Mouse (Mus musculus) hindbrain, embryonic 12.5 days (tissue): ENCODE results near the gene Abcf1. TPM values are rescaled to one million over a fixed set of nuclear protein-coding genes. Genes with fewer than 3 reads are reported as not detected.

Experiments used
- ATAC-seq: fragments of 200-750 bp; cut with Nextera tagmentation; 2 replicates; pipeline ENCODE4 v1.8.0; 2017; ENCODE audit warnings: moderate TSS enrichment; ENCODE audit not compliant: low FRiP score
- H3K27ac ChIP-seq: fragments of 300-500 bp; sonication (generic); 2 replicates; pipeline ENCODE4 v1.5.1; 2016; ENCODE audit warnings: mild to moderate bottlenecking
- H3K27me3 ChIP-seq: fragments of 300-500 bp; sonication (generic); 2 replicates; pipeline ENCODE4 v1.6.1; 2016; ENCODE audit warnings: mild to moderate bottlenecking
- H3K36me3 ChIP-seq: fragments of 300-500 bp; sonication (generic); 2 replicates; pipeline ENCODE4 v1.6.1; 2016; ENCODE audit warnings: mild to moderate bottlenecking
- H3K4me1 ChIP-seq: fragments of 300-500 bp; sonication (generic); 2 replicates; pipeline ENCODE4 v1.6.1; 2016
- H3K4me2 ChIP-seq: fragments of 300-500 bp; sonication (generic); replicated peaks from 2 replicates; pipeline ENCODE4 v1.6.1; 2016; ENCODE audit warnings: mild to moderate bottlenecking
- H3K4me3 ChIP-seq: fragments of 300-500 bp; sonication (generic); 2 replicates; pipeline ENCODE4 v1.5.1; 2016; ENCODE audit warnings: mild to moderate bottlenecking
- H3K9ac ChIP-seq: fragments of 300-500 bp; sonication (generic); 2 replicates; pipeline ENCODE4 v1.6.1; 2016; ENCODE audit warnings: mild to moderate bottlenecking, moderate library complexity
- H3K9me3 ChIP-seq: fragments of 300-500 bp; sonication (generic); replicated peaks from 2 replicates; pipeline ENCODE4 v1.6.1; 2016; ENCODE audit warnings: mild to moderate bottlenecking
- WGBS: fragments of 180-500 bp; shearing (Covaris S2); methylation state at CpG from one replicate; pipeline ENCODE4 v1.1.7; 2016; 5-methylcytosine and 5-hydroxymethylcytosine counted together
- microRNA counts: library from miRNA; unstranded; fragments of <30 nt; microRNA quantifications from one replicate; lab custom pipeline; 2017
- microRNA-seq: library from miRNA; unstranded; fragments of <30 nt; microRNA quantifications from one replicate; pipeline ENCODE4, GENCODE M21; 2017
- polyA plus RNA-seq: library from polyadenylated mRNA; unstranded; fragments of >200 nt; fragmentation: Nextera tagmentation; extraction: Ambion mirVana; gene quantifications from 2 replicates; pipeline ENCODE4 v1.2.1, GENCODE M21; 2016

Gene Abcf1
- polyA plus RNA-seq, 1 experiment from 2014 or later = 109 TPM

DNA sequence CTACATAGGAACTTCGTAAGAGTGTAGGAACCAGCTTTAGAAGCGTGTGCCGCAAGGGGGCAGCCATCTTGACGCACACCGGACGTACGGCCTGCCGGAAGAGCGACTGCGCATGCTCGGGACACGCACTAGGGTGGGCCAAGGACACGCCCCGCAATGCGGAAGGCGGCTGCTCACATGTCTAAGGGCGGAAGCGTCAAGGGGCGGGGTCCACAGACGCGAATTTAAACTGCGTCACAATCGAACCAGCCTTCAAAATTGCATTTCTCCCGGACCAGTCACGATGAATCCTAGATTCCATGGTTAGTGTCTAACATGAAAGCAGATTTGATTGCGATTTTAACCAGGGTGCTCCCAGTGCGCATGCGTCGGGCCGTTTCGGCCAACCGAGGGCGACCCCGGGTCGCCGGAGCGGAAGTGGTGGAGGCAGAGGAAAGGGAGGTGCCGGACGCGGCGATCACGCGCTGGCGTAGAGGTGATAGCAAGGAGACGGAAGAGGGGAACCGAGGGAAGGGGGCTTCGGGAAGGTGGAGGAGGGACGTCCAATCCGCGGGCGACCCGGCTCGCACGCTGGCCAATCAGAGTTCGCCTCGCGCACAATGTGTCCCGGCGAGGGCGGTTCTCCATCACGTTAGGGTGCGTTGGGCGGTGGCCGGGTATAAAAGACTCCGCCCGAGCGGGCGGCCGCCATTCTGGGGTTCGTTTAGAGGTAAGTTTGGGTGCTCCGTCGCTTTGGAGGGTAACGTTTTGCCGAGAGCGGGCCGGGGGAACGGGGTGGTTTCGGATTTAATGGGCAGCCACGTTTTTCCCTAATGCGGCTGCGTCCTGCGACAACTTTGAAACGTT lies 53.0 kb downstream of the Abcf1 start, which contains the start of the genes Mrps18b and Ppp1r10:
Mrps18b (minus strand) TSS at position 93 of the 846 bp plus-strand sequence.
Ppp1r10 (plus strand) TSS at position 138 of the 846 bp plus-strand sequence.
- peak within 1 kb of the TSS; percentile 99 for H3K27ac ChIP-seq
- peaks cover 32% of the 10 kb centered on the region for H3K4me1 ChIP-seq
- under 1% methylated on average over 83 of the region's 83 CpGs for WGBS
- H3K4me3 ChIP-seq = peak within 1 kb of the TSS; percentile 65
- peak; percentile 94 for ATAC-seq
- H3K9me3 ChIP-seq = no peaks in the 10 kb centered on the region
- no peaks in the 10 kb centered on the region for H3K27me3 ChIP-seq
- peak within 1 kb of the TSS; percentile 96 for H3K9ac ChIP-seq
- peak within 1 kb of the TSS; percentile 89 for H3K4me2 ChIP-seq
- peaks cover 21% of the 10 kb centered on the region; the same call in 1 of the 2 replicates for H3K36me3 ChIP-seq

DNA sequence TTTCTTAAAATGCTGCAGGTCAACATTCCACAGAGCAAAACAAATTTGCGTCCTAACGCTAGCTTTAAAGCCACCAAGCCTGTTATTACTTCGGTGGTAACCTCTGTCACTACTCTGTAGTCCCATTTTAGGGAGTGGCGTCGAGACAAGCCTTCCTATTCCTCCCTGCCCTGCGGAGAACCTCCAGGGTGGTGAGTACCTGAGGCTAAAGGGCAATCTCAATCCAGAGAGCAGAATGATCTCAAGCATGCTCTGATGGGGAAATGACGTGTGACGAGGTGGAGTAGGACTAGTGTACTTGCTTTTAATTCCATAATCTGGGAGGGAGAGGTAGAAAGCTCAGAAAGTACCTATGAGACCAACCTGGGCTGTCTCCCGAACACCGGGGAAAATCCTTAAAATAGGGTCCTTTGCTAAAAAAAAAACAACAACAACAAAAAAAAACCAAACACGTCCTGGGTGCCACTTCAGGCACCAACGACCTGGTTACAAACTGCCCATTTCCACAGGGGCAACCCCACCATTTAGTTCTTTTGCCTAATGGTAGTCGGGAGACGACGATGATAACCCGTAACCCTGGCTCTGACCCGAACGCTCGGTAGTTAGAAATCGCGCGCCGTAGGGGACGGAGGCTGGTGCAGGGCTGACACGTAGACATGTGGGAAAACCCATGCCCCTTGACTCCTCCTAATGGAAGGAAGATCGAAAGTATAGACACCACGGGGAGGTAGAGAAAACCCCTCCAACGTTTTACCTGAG lies 53.8 kb downstream of the Abcf1 start:
- ATAC-seq = no peak
- Histone ChIP-seq H3K36me3 (peaks cover 29% of the 10 kb centered on the region; the same call in 1 of the 2 replicates), H3K9ac (peak overlapping the region; percentile 96), H3K4me1 (peaks cover 26% of the 10 kb centered on the region), H3K27ac (peak overlapping the region; percentile 99; the same call in 1 of the 2 replicates), H3K27me3 (no peaks in the 10 kb centered on the region), H3K4me3 (peak overlapping the region; percentile 65), H3K9me3 (no peaks in the 10 kb centered on the region), H3K4me2 (peak overlapping the region; percentile 69)
- 3% methylated on average over 28 of the region's 28 CpGs for WGBS

DNA sequence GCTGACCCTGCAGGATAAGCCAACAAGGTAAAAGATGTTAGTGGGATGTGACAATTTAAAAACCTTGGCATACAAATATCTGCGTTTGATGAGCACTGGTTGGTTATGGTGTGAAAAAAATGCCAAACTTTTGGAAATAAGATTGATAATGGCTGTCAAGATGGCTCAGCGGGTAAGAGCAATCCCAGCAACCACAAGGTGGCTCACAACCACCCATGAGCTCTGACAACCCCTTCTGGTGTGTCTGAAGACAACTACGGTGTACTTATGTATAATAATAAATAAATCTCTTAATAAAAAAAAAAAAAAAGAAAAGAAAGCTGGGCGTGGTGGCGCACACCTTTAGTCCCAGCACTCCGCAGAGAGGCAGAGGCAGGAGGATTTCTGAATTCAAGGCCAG lies 54.6 kb downstream of the Abcf1 start:
- Histone ChIP-seq H3K9ac (no peak overlapping the region), H3K4me3 (peak overlapping the region; percentile 65; the same call in 1 of the 2 replicates), H3K4me1 (peaks cover 19% of the 10 kb centered on the region), H3K27me3 (no peaks in the 10 kb centered on the region), H3K9me3 (no peaks in the 10 kb centered on the region), H3K36me3 (peaks cover 29% of the 10 kb centered on the region; the same call in 1 of the 2 replicates), H3K4me2 (peak overlapping the region; percentile 69; the same call in 1 of the 2 replicates), H3K27ac (no peak overlapping the region)
- ATAC-seq = no peak
- 86% methylated on average over 6 of the region's 6 CpGs for WGBS

DNA sequence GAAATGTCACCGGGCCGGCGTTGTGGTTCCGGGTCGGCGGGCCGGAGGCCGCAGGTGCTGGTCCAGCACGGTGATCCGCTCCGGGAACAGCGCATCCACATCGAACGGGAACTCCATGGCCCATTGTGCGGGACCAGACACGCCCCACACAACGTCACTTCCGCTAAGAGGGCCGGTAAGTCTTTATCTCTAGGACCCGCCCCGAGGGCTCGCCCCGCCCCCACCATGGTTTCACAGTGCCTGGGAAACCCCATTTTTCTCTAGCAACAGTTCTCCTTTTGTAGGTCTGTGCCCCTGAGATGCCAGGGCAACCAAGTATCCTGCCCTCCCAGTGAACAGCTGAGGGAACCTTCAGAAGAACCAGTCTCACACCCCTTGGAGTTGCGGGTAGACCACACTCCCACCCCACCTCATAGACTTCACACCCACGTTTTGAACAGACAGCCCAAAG lies 59.6 kb downstream of the Abcf1 start, which contains the start of gene Atat1:
Atat1 (minus strand) TSS at position 157 of the 451 bp plus-strand sequence.
- Histone ChIP-seq H3K9me3 (no peaks in the 10 kb centered on the region), H3K27me3 (no peaks in the 10 kb centered on the region), H3K4me3 (peak within 1 kb of the TSS; percentile 74), H3K4me1 (peaks cover 22% of the 10 kb centered on the region), H3K4me2 (peak within 1 kb of the TSS; percentile 95), H3K9ac (peak within 1 kb of the TSS; percentile 88), H3K27ac (peak within 1 kb of the TSS; percentile 85), H3K36me3 (peaks cover 61% of the 10 kb centered on the region)
- peak; percentile 93 for ATAC-seq
- WGBS = 2% methylated on average over 25 of the region's 25 CpGs

DNA sequence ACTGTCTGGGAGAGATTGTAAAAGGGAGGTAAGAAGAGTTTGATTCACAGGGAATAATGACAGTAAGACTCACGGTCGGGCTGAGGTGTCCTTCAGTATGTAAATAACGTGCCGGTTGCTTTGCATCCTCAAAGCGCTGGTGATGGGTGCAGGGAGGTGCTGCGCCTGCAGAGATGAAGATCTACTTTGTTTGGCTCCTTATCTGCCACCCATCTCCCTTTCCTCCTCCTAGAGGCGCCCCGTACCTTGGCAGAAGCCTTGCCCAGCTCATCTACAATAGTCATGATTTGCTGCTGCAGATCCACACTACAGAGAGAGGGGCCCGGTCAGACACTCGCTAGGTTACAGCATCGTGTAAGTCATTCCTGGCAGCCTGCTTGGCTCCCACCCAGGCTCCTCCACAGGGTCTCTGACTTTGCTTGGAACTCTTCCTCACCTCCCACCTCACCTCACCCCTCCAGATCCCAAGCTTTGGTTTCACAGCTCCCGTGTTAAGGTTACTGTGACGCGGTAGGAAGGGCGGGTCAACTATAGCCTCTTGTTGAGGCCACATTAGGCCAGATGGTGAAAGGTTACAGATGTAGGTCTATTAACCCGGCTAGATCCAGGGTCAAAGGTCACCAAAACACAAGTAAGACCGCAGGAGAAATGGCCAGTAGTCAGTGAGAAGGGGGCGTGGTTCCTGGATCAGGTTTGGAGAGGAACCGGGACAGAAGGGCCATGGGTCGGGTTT lies 60.2 kb downstream of the Abcf1 start:
- ATAC-seq = peak; percentile 48
- peaks cover 66% of the 10 kb centered on the region for H3K36me3 ChIP-seq
- H3K4me2 ChIP-seq = peak overlapping the region; percentile 95
- H3K27me3 ChIP-seq = no peaks in the 10 kb centered on the region
- WGBS = 20% methylated on average over 20 of the region's 20 CpGs
- H3K4me3 ChIP-seq = peak overlapping the region; percentile 74
- H3K9me3 ChIP-seq = no peaks in the 10 kb centered on the region
- peak overlapping the region; percentile 88 for H3K9ac ChIP-seq
- peak overlapping the region; percentile 85 for H3K27ac ChIP-seq
- H3K4me1 ChIP-seq = peaks cover 19% of the 10 kb centered on the region

DNA sequence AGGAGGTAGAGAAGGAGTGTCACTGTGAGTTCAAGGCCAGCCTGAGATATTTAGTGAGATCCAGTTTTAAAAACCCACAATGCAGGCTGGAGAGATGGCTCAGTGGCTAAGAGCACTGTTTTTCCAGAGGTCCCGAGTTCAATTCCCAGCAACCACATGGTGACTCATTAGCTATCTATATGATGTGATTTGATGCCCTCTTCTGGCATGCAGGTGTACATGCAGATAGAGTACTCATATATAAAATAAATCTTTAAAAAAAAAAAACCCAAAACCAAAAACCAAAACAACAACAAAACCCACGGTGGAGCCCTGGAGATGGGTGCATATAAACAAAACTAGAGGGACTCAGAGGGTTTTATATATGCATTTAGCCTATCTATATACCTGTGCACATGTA lies 62.0 kb downstream of the Abcf1 start:
- Histone ChIP-seq H3K9ac (no peak overlapping the region), H3K27ac (no peak overlapping the region), H3K27me3 (no peaks in the 10 kb centered on the region), H3K36me3 (peaks cover 69% of the 10 kb centered on the region), H3K4me1 (peaks cover 19% of the 10 kb centered on the region), H3K9me3 (no peaks in the 10 kb centered on the region), H3K4me2 (peak overlapping the region; percentile 95), H3K4me3 (no peak overlapping the region)
- ATAC-seq = no peak
- WGBS = 93% methylated on average over 2 of the region's 2 CpGs

MicroRNAs within 50 kb of the gene (microRNA counts, 519-probe panel; counts per million panel counts)
- microRNA mmu-miR-1894-3p (lab: Ali Mortazavi, UCI) = 470 counts per million, percentile 58 among the panel's probes with 10 or more counts
- 470 counts per million, percentile 58 among the panel's probes with 10 or more counts for microRNA mmu-miR-1894-5p (lab: Ali Mortazavi, UCI)
- microRNA mmu-miR-877 (lab: Ali Mortazavi, UCI) = 470 counts per million, percentile 58 among the panel's probes with 10 or more counts

Small RNAs within 50 kb of the gene (microRNA-seq; reads per million reads assigned to microRNA genes)
- gene Mir1894 (not detected), gene Mir877 (187 reads per million, percentile 56 among the genes with 10 or more reads in this experiment)

Other genes with a start within 250 kb of the Abcf1 start
- gene Ier3, start 148.1 kb downstream of the Abcf1 start, polyA plus RNA-seq = 5.8 and 6.3 TPM in 2 replicates
- gene Flot1, start 146.5 kb downstream of the Abcf1 start, polyA plus RNA-seq = 50.9 and 60.3 TPM in 2 replicates
- 1,505 and 1,511 TPM in 2 replicates for gene Tubb5, start 131.5 kb downstream of the Abcf1 start, polyA plus RNA-seq
- 14.4 and 18.2 TPM in 2 replicates for gene Mdc1, start 128.2 kb downstream of the Abcf1 start, polyA plus RNA-seq
- gene Nrm, start 108.4 kb downstream of the Abcf1 start, polyA plus RNA-seq = 36.0 and 36.9 TPM in 2 replicates
- 31.5 and 32.3 TPM in 2 replicates for gene Ppp1r18, start 104.2 kb downstream of the Abcf1 start, polyA plus RNA-seq
- 45.2 and 46.0 TPM in 2 replicates for gene Dhx16, start 89.9 kb downstream of the Abcf1 start, polyA plus RNA-seq
- gene 2310061I04Rik, start 72.3 kb downstream of the Abcf1 start, polyA plus RNA-seq = 25.7 and 28.7 TPM in 2 replicates
- 294 and 303 TPM in 2 replicates for gene Atat1, start 59.7 kb downstream of the Abcf1 start, polyA plus RNA-seq
- 46.8 and 51.1 TPM in 2 replicates for gene Mrps18b, start 53.4 kb downstream of the Abcf1 start, polyA plus RNA-seq
- 58.3 and 68.2 TPM in 2 replicates for gene Ppp1r10, start 53.3 kb downstream of the Abcf1 start, polyA plus RNA-seq
- 54.9 and 57.7 TPM in 2 replicates for gene Gnl1, start 10.1 kb upstream of the Abcf1 start, polyA plus RNA-seq
- gene Prr3, start 10.5 kb upstream of the Abcf1 start, polyA plus RNA-seq = 53.4 and 61.0 TPM in 2 replicates
- 5.5 and 5.6 TPM in 2 replicates for gene H2-T24, start 50.8 kb upstream of the Abcf1 start, polyA plus RNA-seq
- 4.5 and 5.1 TPM in 2 replicates for gene H2-T23, start 63.1 kb upstream of the Abcf1 start, polyA plus RNA-seq
- 7.8 and 9.2 TPM in 2 replicates for gene H2-T22, start 73.0 kb upstream of the Abcf1 start, polyA plus RNA-seq
- gene Gm6034, start 73.2 kb upstream of the Abcf1 start, polyA plus RNA-seq = not detected in 2 replicates
- gene Gm11127, start 88.6 kb upstream of the Abcf1 start, polyA plus RNA-seq = not detected in 2 replicates
- not detected in 2 replicates for gene Gm19684, start 151.9 kb upstream of the Abcf1 start, polyA plus RNA-seq
- not detected in 2 replicates for gene Gm7030, start 159.7 kb upstream of the Abcf1 start, polyA plus RNA-seq
- not detected in 2 replicates for gene Gm8909, start 198.8 kb upstream of the Abcf1 start, polyA plus RNA-seq
- gene H2-T3, start 220.5 kb upstream of the Abcf1 start, polyA plus RNA-seq = not detected in 2 replicates